Mouse (Mus musculus): ENCODE data around the gene Ssrp1. TPM values are rescaled to one million over a fixed set of nuclear protein-coding genes. Genes with fewer than 3 reads are reported as not detected.

Gene Ssrp1
- polyA plus RNA-seq, 1 experiment from 2014 or later, result 291 TPM

- Histone ChIP-seq H3K9ac (peak overlapping the region; percentile 68), H3K9me3 (no peaks in the 10 kb centered on the region), H3K4me2 (peak overlapping the region; percentile 67), H3K4me3 (peak overlapping the region; percentile 44), H3K27ac (peak overlapping the region; percentile 77), H3K4me1 (peaks cover 20% of the 10 kb centered on the region), H3K27me3 (no peaks in the 10 kb centered on the region), H3K36me3 (peaks cover 89% of the 10 kb centered on the region)
- WGBS, result 10% methylated on average over 11 of the region's 11 CpGs
- peak; percentile 70 for ATAC-seq (ENCODE audit: insufficient number of reproducible peaks, insufficient read depth, low FRiP score, low TSS enrichment, low read depth)
These were observed 23.6 kb downstream of the Ssrp1 start for GRCm38 (mm10) chr2:85060591-85061060.

- Histone ChIP-seq H3K9me3 (no peaks in the 10 kb centered on the region), H3K4me3 (peak overlapping the region; percentile 44), H3K27me3 (no peaks in the 10 kb centered on the region), H3K36me3 (peaks cover 89% of the 10 kb centered on the region), H3K4me1 (peaks cover 20% of the 10 kb centered on the region), H3K27ac (peak overlapping the region; percentile 77), H3K9ac (peak overlapping the region; percentile 68), H3K4me2 (peak overlapping the region; percentile 67)
- WGBS, result 31% methylated on average over 10 of the region's 10 CpGs
- ATAC-seq (ENCODE audit: insufficient number of reproducible peaks, insufficient read depth, low FRiP score, low TSS enrichment, low read depth), result peak; percentile 17; the same call in 1 of the 2 replicates
These were observed 24.1 kb downstream of the Ssrp1 start for GRCm38 (mm10) chr2:85061107-85061541.

GRCm38 (mm10) chr2:85065141-85065875 lies 28.3 kb downstream of the Ssrp1 start:
- Histone ChIP-seq H3K4me2 (no peak overlapping the region), H3K4me3 (no peak overlapping the region), H3K36me3 (peaks cover 73% of the 10 kb centered on the region), H3K9ac (no peak overlapping the region), H3K4me1 (peaks cover 27% of the 10 kb centered on the region), H3K27ac (no peak overlapping the region), H3K27me3 (no peaks in the 10 kb centered on the region), H3K9me3 (no peaks in the 10 kb centered on the region)
- ATAC-seq (ENCODE audit: insufficient number of reproducible peaks, insufficient read depth, low FRiP score, low TSS enrichment, low read depth), result no peak
- WGBS, result 74% methylated on average over 12 of the region's 12 CpGs

- Histone ChIP-seq H3K4me1 (peaks cover 16% of the 10 kb centered on the region), H3K36me3 (peaks cover 83% of the 10 kb centered on the region), H3K4me2 (no peak overlapping the region), H3K9me3 (no peaks in the 10 kb centered on the region), H3K4me3 (no peak overlapping the region), H3K9ac (no peak overlapping the region), H3K27me3 (no peaks in the 10 kb centered on the region), H3K27ac (no peak overlapping the region)
- ATAC-seq (ENCODE audit: insufficient number of reproducible peaks, insufficient read depth, low FRiP score, low TSS enrichment, low read depth), result no peak
- 89% methylated on average over 5 of the region's 5 CpGs for WGBS
These were observed 29.9 kb downstream of the Ssrp1 start for GRCm38 (mm10) chr2:85066937-85067336.

GRCm38 (mm10) chr2:85067903-85068625 lies 31.0 kb downstream of the Ssrp1 start:
- ATAC-seq (ENCODE audit: insufficient number of reproducible peaks, insufficient read depth, low FRiP score, low TSS enrichment, low read depth), result no peak
- peaks cover 83% of the 10 kb centered on the region for H3K36me3 ChIP-seq
- 0 out of 2 replicates have a peak overlapping the region, but pooled peaks have one; percentile 11 for H3K9ac ChIP-seq
- 73% methylated on average over 10 of the region's 10 CpGs for WGBS
- H3K4me2 ChIP-seq, result no peak overlapping the region
- no peaks in the 10 kb centered on the region for H3K27me3 ChIP-seq
- H3K9me3 ChIP-seq, result no peaks in the 10 kb centered on the region
- peaks cover 16% of the 10 kb centered on the region for H3K4me1 ChIP-seq
- peak overlapping the region; percentile 16; the same call in 1 of the 2 replicates for H3K27ac ChIP-seq
- no peak overlapping the region for H3K4me3 ChIP-seq

GRCm38 (mm10) chr2:85068626-85069025 lies 31.6 kb downstream of the Ssrp1 start:
- Histone ChIP-seq H3K9me3 (no peaks in the 10 kb centered on the region), H3K27me3 (no peaks in the 10 kb centered on the region), H3K4me2 (no peak overlapping the region), H3K27ac (no peak overlapping the region; the same call in 1 of the 2 replicates), H3K9ac (0 out of 2 replicates have a peak overlapping the region, but pooled peaks have one; percentile 11), H3K4me3 (no peak overlapping the region), H3K36me3 (peaks cover 83% of the 10 kb centered on the region), H3K4me1 (peaks cover 16% of the 10 kb centered on the region)
- WGBS, result 88% methylated on average over 2 of the region's 2 CpGs
- no peak for ATAC-seq (ENCODE audit: insufficient number of reproducible peaks, insufficient read depth, low FRiP score, low TSS enrichment, low read depth)

GRCm38 (mm10) chr2:85070086-85070485 lies 33.1 kb downstream of the Ssrp1 start:
- peaks cover 13% of the 10 kb centered on the region for H3K4me1 ChIP-seq
- no peaks in the 10 kb centered on the region for H3K9me3 ChIP-seq
- no peak overlapping the region for H3K4me3 ChIP-seq
- peak overlapping the region; percentile 44 for H3K27ac ChIP-seq
- no peak overlapping the region for H3K4me2 ChIP-seq
- ATAC-seq (ENCODE audit: insufficient number of reproducible peaks, insufficient read depth, low FRiP score, low TSS enrichment, low read depth), result no peak
- peaks cover 83% of the 10 kb centered on the region for H3K36me3 ChIP-seq
- 73% methylated on average over 15 of the region's 15 CpGs for WGBS
- H3K9ac ChIP-seq, result no peak overlapping the region
- no peaks in the 10 kb centered on the region for H3K27me3 ChIP-seq

- Histone ChIP-seq H3K9me3 (no peaks in the 10 kb centered on the region), H3K27me3 (no peaks in the 10 kb centered on the region), H3K4me2 (no peak overlapping the region), H3K36me3 (peaks cover 67% of the 10 kb centered on the region), H3K4me1 (peaks cover 13% of the 10 kb centered on the region), H3K4me3 (no peak overlapping the region), H3K27ac (no peak overlapping the region), H3K9ac (no peak overlapping the region)
- WGBS, result 77% methylated on average over 5 of the region's 5 CpGs
- ATAC-seq (ENCODE audit: insufficient number of reproducible peaks, insufficient read depth, low FRiP score, low TSS enrichment, low read depth), result no peak
These were observed 34.9 kb downstream of the Ssrp1 start for GRCm38 (mm10) chr2:85071921-85072320.

GRCm38 (mm10) chr2:85073751-85074150 lies 36.7 kb downstream of the Ssrp1 start:
- 0 out of 2 replicates have a peak, but pooled peaks cover under 1% of the 10 kb centered on the region for H3K4me1 ChIP-seq
- no peak overlapping the region for H3K9ac ChIP-seq
- ATAC-seq (ENCODE audit: insufficient number of reproducible peaks, insufficient read depth, low FRiP score, low TSS enrichment, low read depth), result no peak
- 89% methylated on average over 5 of the region's 5 CpGs for whole genome bisulfite sequencing
- H3K4me2 ChIP-seq, result no peak overlapping the region
- no peaks in the 10 kb centered on the region for H3K27me3 ChIP-seq
- H3K9me3 ChIP-seq, result no peaks in the 10 kb centered on the region
- H3K36me3 ChIP-seq, result peaks cover 61% of the 10 kb centered on the region
- no peak overlapping the region for H3K27ac ChIP-seq
- H3K4me3 ChIP-seq, result no peak overlapping the region

- no peaks in the 10 kb centered on the region for H3K27me3 ChIP-seq
- peaks cover 6% of the 10 kb centered on the region; the same call in 1 of the 2 replicates for H3K36me3 ChIP-seq
- no peak overlapping the region for H3K4me3 ChIP-seq
- 54% methylated on average over 11 of the region's 11 CpGs for WGBS
- H3K4me1 ChIP-seq, result peaks cover 7% of the 10 kb centered on the region; the same call in 1 of the 2 replicates
- ATAC-seq (ENCODE audit: insufficient number of reproducible peaks, insufficient read depth, low FRiP score, low TSS enrichment, low read depth), result no peak
- 0 out of 2 replicates have a peak overlapping the region, but pooled peaks have one; percentile 22 for H3K27ac ChIP-seq
- no peaks in the 10 kb centered on the region for H3K9me3 ChIP-seq
- no peak overlapping the region for H3K4me2 ChIP-seq
- no peak overlapping the region for H3K9ac ChIP-seq
These were observed 51.9 kb downstream of the Ssrp1 start for GRCm38 (mm10) chr2:85088716-85089646.

- H3K27me3 ChIP-seq, result no peaks in the 10 kb centered on the region
- ATAC-seq (ENCODE audit: insufficient number of reproducible peaks, insufficient read depth, low FRiP score, low TSS enrichment, low read depth), result no peak
- H3K4me1 ChIP-seq, result peaks cover 7% of the 10 kb centered on the region; the same call in 1 of the 2 replicates
- H3K9me3 ChIP-seq, result no peaks in the 10 kb centered on the region
- H3K4me3 ChIP-seq, result no peak overlapping the region
- WGBS, result 94% methylated on average over 4 of the region's 4 CpGs
- H3K4me2 ChIP-seq, result no peak overlapping the region
- H3K27ac ChIP-seq, result no peak overlapping the region
- H3K9ac ChIP-seq, result no peak overlapping the region
- H3K36me3 ChIP-seq, result no peaks in the 10 kb centered on the region
These were observed 54.3 kb downstream of the Ssrp1 start for GRCm38 (mm10) chr2:85091325-85091724.

All from embryonic facial prominence, embryonic 13.5 days (tissue).